Mouse (Mus musculus) MEL-GATA-1-ER (cell line): Measurements from ENCODE around the gene Prl2c5.
"Not testable (repeated sequence)": the region's sequence is repeated elsewhere in the genome, so short reads cannot be mapped to it uniquely, and the experiment has no call there.

Experiments used
- DNase-seq: peaks from one replicate; pipeline ENCODE4 v3.0.0-alpha.2; 2012; ENCODE audit warnings: low read depth; ENCODE audit errors: extremely low read depth

Gene Prl2c5

GRCm38 (mm10) chr13:13182415-13182814, at the start of gene Prl2c5:
Prl2c5 (plus strand) TSS chr13:13182715.
- DNase-seq = not testable (repeated sequence)

GRCm38 (mm10) chr13:13162777-13163485, 19.6 kb upstream of the Prl2c5 start:
- DNase-seq = not testable (repeated sequence)

DNA sequence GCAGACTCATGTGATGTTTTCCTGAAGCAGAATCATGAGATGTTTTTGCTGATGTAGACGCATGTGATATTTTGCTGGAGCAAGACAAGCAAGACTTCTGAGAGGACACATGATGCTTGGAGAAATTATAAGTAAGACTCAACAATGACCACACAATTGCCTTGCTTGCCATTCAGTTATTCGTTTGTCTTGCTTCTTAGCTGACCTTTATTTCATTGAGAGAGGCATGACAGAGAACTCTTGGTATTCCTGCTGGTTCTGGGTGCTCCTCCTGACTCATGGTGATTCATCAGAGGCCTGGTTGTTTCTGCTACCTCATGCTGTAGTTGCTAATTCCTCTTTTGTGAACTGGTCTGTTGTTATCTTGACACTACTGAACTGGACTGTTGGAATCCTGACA, 13.9 kb upstream of the Prl2c5 start:
- not testable (repeated sequence) for DNase-seq

GRCm38 (mm10) chr13:13173616-13174136, 8.8 kb upstream of the Prl2c5 start:
- not testable (repeated sequence) for DNase-seq

- DNase-seq = not testable (repeated sequence)
Observed at GRCm38 (mm10) chr13:13175736-13176135, 6.8 kb upstream of the Prl2c5 start.

GRCm38 (mm10) chr13:13211168-13211567, 28.7 kb downstream of the Prl2c5 start:
- DNase-seq = not testable (repeated sequence)

- not testable (repeated sequence) for DNase-seq
Observed at GRCm38 (mm10) chr13:13216363-13216762, 33.8 kb downstream of the Prl2c5 start.

DNA sequence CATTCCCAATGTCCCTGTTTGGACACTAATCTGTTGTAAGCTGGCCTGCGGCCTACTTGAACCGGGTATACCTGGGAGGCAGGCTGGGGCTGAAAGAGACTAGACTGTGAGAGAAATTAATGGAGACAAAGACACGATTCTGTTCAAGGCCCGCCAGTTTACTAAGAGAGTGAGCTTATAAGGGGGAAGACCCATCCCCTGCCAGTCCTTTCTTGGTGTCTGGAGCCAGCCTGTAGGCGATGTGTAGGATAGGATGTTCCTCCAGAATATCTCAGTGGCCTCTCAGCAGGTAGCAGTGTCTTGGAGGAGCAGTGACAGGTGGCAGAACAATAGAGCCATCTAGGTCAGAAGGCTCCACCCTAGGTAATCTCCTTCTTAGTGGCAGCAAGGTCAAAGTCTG, 37.7 kb downstream of the Prl2c5 start:
- not testable (repeated sequence) for DNase-seq

GRCm38 (mm10) chr13:13237456-13237855, 54.9 kb downstream of the Prl2c5 start:
- DNase-seq = not testable (repeated sequence)
